Mouse (Mus musculus) left cerebral cortex, postnatal 36 days (tissue): ENCODE data around the gene Dock8. TPM values are rescaled to one million over a fixed set of nuclear protein-coding genes. Genes with fewer than 3 reads are reported as not detected.
A peak's percentile ranks its signal among the peaks of the same experiment; 100 is the strongest.

Experiments
- DNase-seq, 2 experiments: peaks; one replicate each; pipeline ENCODE4 v3.0.0; 2021 to 2022; ENCODE audit warnings: low spot score in 2 of 2, mixed read lengths in 1 of 2
- intact Hi-C: fragments of 180-260 bp; cut with DNase I; formaldehyde crosslinking; loops from one replicate; pipeline ENCODE4 v1.15.1; 2025
- total RNA-seq, 2 experiments: library from RNA; stranded (reverse); gene quantifications; 2 replicates each; pipeline ENCODE4 v1.2.3; 2021

The Dock8 gene
- total RNA-seq, 2 experiments from 2014 or later: 2.3 to 4.6 TPM

- intact Hi-C loops: loop anchor here (5.0 to 10.0 kb wide), 2 partner anchors 148 to 339 kb away; no protein-coding TSS in a partner anchor
- no peak for DNase-seq
Measured at GRCm38 (mm10) chr19:25105682-25106081, 106.3 kb downstream of the Dock8 start.

GRCm38 (mm10) chr19:25106315-25106714 lies 107.0 kb downstream of the Dock8 start:
- intact Hi-C loops: loop anchor here (5.0 to 10.0 kb wide), 2 partner anchors 149 to 338 kb away; no protein-coding TSS in a partner anchor
- DNase-seq: no peak

- intact Hi-C loops: loop anchor here (5.0 to 10.0 kb wide), 2 partner anchors 150 to 337 kb away; no protein-coding TSS in a partner anchor
- no peak for DNase-seq
Measured at GRCm38 (mm10) chr19:25107417-25107816, 108.1 kb downstream of the Dock8 start.

GRCm38 (mm10) chr19:25111591-25112233 lies 112.4 kb downstream of the Dock8 start:
- no peak for DNase-seq
- intact Hi-C loops: no loop called here

GRCm38 (mm10) chr19:25116981-25117380 lies 117.6 kb downstream of the Dock8 start:
- no peak for DNase-seq
- intact Hi-C loops: loop anchor here (5.0 kb wide), 1 partner anchor 505 kb away; no protein-coding TSS in a partner anchor

GRCm38 (mm10) chr19:25122417-25122816 lies 123.1 kb downstream of the Dock8 start:
- intact Hi-C loops: no loop called here
- DNase-seq: peak in 1 of 2 experiments; percentile 10

GRCm38 (mm10) chr19:25123031-25123430 lies 123.7 kb downstream of the Dock8 start:
- intact Hi-C loops: no loop called here
- DNase-seq: peak; percentile 11 to 17

GRCm38 (mm10) chr19:25123461-25123860 lies 124.1 kb downstream of the Dock8 start:
- intact Hi-C loops: no loop called here
- no peak for DNase-seq

GRCm38 (mm10) chr19:25132322-25132721 lies 133.0 kb downstream of the Dock8 start:
- intact Hi-C loops: loop anchor here (2.0 to 5.0 kb wide), 2 partner anchors 202 to 320 kb away; no protein-coding TSS in a partner anchor
- no peak for DNase-seq

- intact Hi-C loops: loop anchor here (2.0 to 5.0 kb wide), 2 partner anchors 201 to 318 kb away; no protein-coding TSS in a partner anchor
Measured at GRCm38 (mm10) chr19:25133959-25134358, 134.6 kb downstream of the Dock8 start.

GRCm38 (mm10) chr19:25136171-25136570 lies 136.8 kb downstream of the Dock8 start:
- no peak for DNase-seq
- intact Hi-C loops: no loop called here

More at GRCm38 (mm10) chr19:25133959-25134358, 134.6 kb downstream of the Dock8 start:
- DNase-seq: no peak

- intact Hi-C loops: no loop called here
- DNase-seq: no peak
Measured at GRCm38 (mm10) chr19:25137907-25138820, 138.8 kb downstream of the Dock8 start.

- intact Hi-C loops: no loop called here
- peak; percentile 6 to 17 for DNase-seq
Measured at GRCm38 (mm10) chr19:25144110-25145028, 145.0 kb downstream of the Dock8 start.

GRCm38 (mm10) chr19:25145116-25145515 lies 145.8 kb downstream of the Dock8 start:
- DNase-seq: no peak
- intact Hi-C loops: no loop called here

- DNase-seq: no peak
- intact Hi-C loops: no loop called here
Measured at GRCm38 (mm10) chr19:25146122-25146521, 146.8 kb downstream of the Dock8 start.

- no peak for DNase-seq
- intact Hi-C loops: no loop called here
Measured at GRCm38 (mm10) chr19:25149788-25150187, 150.5 kb downstream of the Dock8 start.

GRCm38 (mm10) chr19:25154506-25155178 lies 155.3 kb downstream of the Dock8 start:
- DNase-seq: no peak
- intact Hi-C loops: no loop called here

GRCm38 (mm10) chr19:25155250-25155649 lies 155.9 kb downstream of the Dock8 start:
- intact Hi-C loops: no loop called here
- DNase-seq: no peak

- intact Hi-C loops: no loop called here
- DNase-seq: no peak
Measured at GRCm38 (mm10) chr19:25155709-25156108, 156.4 kb downstream of the Dock8 start.
